Mouse (Mus musculus) CH12.LX (cell line): Measurements from ENCODE around the gene Sp7. TPM values are rescaled to one million over a fixed set of nuclear protein-coding genes. Genes with fewer than 3 reads are reported as not detected.

ENCODE experiments used
- DNase-seq: peaks from one replicate; pipeline ENCODE4 v3.0.0-alpha.2; 2013; ENCODE audit errors: extremely low read depth
- H3K27ac ChIP-seq: 2 replicates; pipeline ENCODE4 v1.5.1; 2012; ENCODE audit warnings: low read depth, mild to moderate bottlenecking, control low read depth, moderate library complexity; ENCODE audit not compliant: insufficient read depth
- H3K27me3 ChIP-seq: replicated peaks from 2 replicates; pipeline ENCODE3; 2012; ENCODE audit warnings: inconsistent platforms
- H3K36me3 ChIP-seq, 2 experiments: replicated peaks in 1 of 2; 2 replicates each; pipeline versions ENCODE3 to v1.6.1; 2012; ENCODE audit warnings: inconsistent platforms in 1 of 2, low read length in 1 of 2, mild to moderate bottlenecking in 1 of 2, mixed read lengths in 1 of 2, moderate library complexity in 1 of 2; ENCODE audit not compliant: control insufficient read depth in 1 of 2, insufficient read depth in 1 of 2
- H3K4me1 ChIP-seq, 2 experiments: 2 replicates each; pipeline ENCODE4 v1.6.1; 2012; ENCODE audit warnings: inconsistent platforms in 1 of 2, moderate library complexity in 1 of 2; ENCODE audit not compliant: insufficient read depth in 2 of 2, control insufficient read depth in 1 of 2
- H3K4me2 ChIP-seq: 2 replicates; pipeline ENCODE4 v1.6.1; 2012; ENCODE audit warnings: low read depth, mild to moderate bottlenecking, control low read depth; ENCODE audit not compliant: poor library complexity, insufficient read depth, severe bottlenecking
- H3K4me3 ChIP-seq, 3 experiments: fragments of 150-350 bp in 1 of 3; sonication (generic) in 1 of 3; replicated peaks in 1 of 3; 2 replicates each; pipeline versions ENCODE3 to v1.5.1; 2011 to 2012; ENCODE audit warnings: low read depth in 2 of 3, low read length in 2 of 3, mild to moderate bottlenecking in 2 of 3, moderate library complexity in 2 of 3, control low read depth in 1 of 3, improper control_type of control experiment in 1 of 3, inconsistent platforms in 1 of 3, mixed read lengths in 1 of 3; ENCODE audit not compliant: poor library complexity in 1 of 3
- H3K79me2 ChIP-seq: replicated peaks from 2 replicates; pipeline ENCODE4 v1.6.1; 2012; ENCODE audit warnings: mild to moderate bottlenecking, moderate library complexity; ENCODE audit not compliant: control insufficient read depth, poor library complexity, insufficient read depth, severe bottlenecking; ENCODE audit errors: extremely low read depth
- H3K9ac ChIP-seq: 2 replicates; pipeline ENCODE4 v1.6.1; 2012; ENCODE audit warnings: low read depth, mild to moderate bottlenecking, control low read depth, moderate library complexity; ENCODE audit not compliant: insufficient read depth
- H3K9me3 ChIP-seq: replicated peaks from 2 replicates; pipeline ENCODE3; 2012; ENCODE audit warnings: low read length, inconsistent platforms, mixed read lengths
- BHLHE40 ChIP-seq: IDR thresholded peaks from 2 replicates; pipeline ENCODE4 v1.6.1; 2011; ENCODE audit warnings: mild to moderate bottlenecking, low read depth, low read length, improper control_type of control experiment
- CHD1 ChIP-seq: IDR thresholded peaks from 2 replicates; pipeline ENCODE4 v1.6.1; 2012; ENCODE audit warnings: low read depth, low read length, improper control_type of control experiment, inconsistent platforms
- CHD2 ChIP-seq: IDR thresholded peaks from 2 replicates; pipeline ENCODE4 v1.6.1; 2011; ENCODE audit warnings: low read length, improper control_type of control experiment
- CTCF ChIP-seq, 2 experiments: IDR thresholded peaks in 1 of 2; conservative IDR thresholded peaks in 1 of 2; 2 replicates each; pipeline ENCODE4 v1.5.1; 2011 to 2012; ENCODE audit warnings: low read depth in 2 of 2, low read length in 2 of 2, improper control_type of control experiment in 1 of 2, inconsistent platforms in 1 of 2, mild to moderate bottlenecking in 1 of 2, moderate library complexity in 1 of 2
- ELF1 ChIP-seq: IDR thresholded peaks from 2 replicates; pipeline ENCODE4 v1.6.1; 2014; ENCODE audit warnings: low read depth, mild to moderate bottlenecking, inconsistent platforms, low read length, improper control_type of control experiment
- EP300 ChIP-seq: IDR thresholded peaks from 2 replicates; pipeline ENCODE4 v1.6.1; 2011; ENCODE audit warnings: low read length, improper control_type of control experiment
- ETS1 ChIP-seq: conservative IDR thresholded peaks from 2 replicates; pipeline ENCODE4 v1.6.1; 2012; ENCODE audit warnings: low read depth, mild to moderate bottlenecking, inconsistent platforms, low read length, improper control_type of control experiment, moderate library complexity
- GABPA ChIP-seq: IDR thresholded peaks from 2 replicates; pipeline ENCODE4 v1.6.1; 2012; ENCODE audit warnings: low read depth, low read length, improper control_type of control experiment, inconsistent platforms; ENCODE audit not compliant: insufficient replicate concordance
- HCFC1 ChIP-seq: IDR thresholded peaks from 2 replicates; pipeline ENCODE4 v1.6.1; 2012; ENCODE audit warnings: low read depth, mild to moderate bottlenecking, inconsistent platforms, low read length, improper control_type of control experiment
- JUN ChIP-seq: IDR thresholded peaks from 2 replicates; pipeline ENCODE4 v1.6.1; 2011; ENCODE audit warnings: low read depth, mild to moderate bottlenecking, low read length, improper control_type of control experiment, moderate library complexity; ENCODE audit not compliant: insufficient read depth
- JUND ChIP-seq: conservative IDR thresholded peaks from 2 replicates; pipeline ENCODE4 v1.6.1; 2011; ENCODE audit warnings: low read depth, low read length, improper control_type of control experiment
- KAT2A ChIP-seq: IDR thresholded peaks from 2 replicates; pipeline ENCODE4 v1.6.1; 2012; ENCODE audit warnings: low read length, improper control_type of control experiment, inconsistent platforms; ENCODE audit not compliant: insufficient replicate concordance
- MAFK ChIP-seq: IDR thresholded peaks from 2 replicates; pipeline ENCODE4 v1.6.1; 2011; ENCODE audit warnings: low read length, improper control_type of control experiment; ENCODE audit not compliant: insufficient replicate concordance
- MAX ChIP-seq: IDR thresholded peaks from 2 replicates; pipeline ENCODE4 v1.6.1; 2011; ENCODE audit warnings: low read length, improper control_type of control experiment
- MAZ ChIP-seq: IDR thresholded peaks from 2 replicates; pipeline ENCODE4 v1.6.1; 2012; ENCODE audit warnings: low read depth, mild to moderate bottlenecking, inconsistent platforms, low read length, improper control_type of control experiment, moderate library complexity
- MEF2A ChIP-seq: IDR thresholded peaks from 2 replicates; pipeline ENCODE4 v1.6.1; 2014; ENCODE audit warnings: low read depth, mild to moderate bottlenecking, inconsistent platforms, low read length, improper control_type of control experiment, borderline replicate concordance
- MYC ChIP-seq: IDR thresholded peaks from 2 replicates; pipeline ENCODE4 v1.6.1; 2011; ENCODE audit warnings: low read depth, mild to moderate bottlenecking, improper control_type of control experiment, low read length
- NELFE ChIP-seq: IDR thresholded peaks from 2 replicates; pipeline ENCODE4 v1.6.1; 2011; ENCODE audit warnings: low read depth, low read length, improper control_type of control experiment
- NRF1 ChIP-seq: IDR thresholded peaks from 2 replicates; pipeline ENCODE4 v1.6.1; 2014; ENCODE audit warnings: low read depth, mild to moderate bottlenecking, inconsistent platforms, low read length, improper control_type of control experiment, moderate library complexity
- PAX5 ChIP-seq: IDR thresholded peaks from 2 replicates; pipeline ENCODE4 v1.6.1; 2012; ENCODE audit warnings: low read length, inconsistent platforms, mixed read lengths
- POLR2A ChIP-seq: IDR thresholded peaks from 2 replicates; pipeline ENCODE4 v1.6.1; 2011; ENCODE audit warnings: low read depth, mild to moderate bottlenecking, improper control_type of control experiment, low read length
- POLR2AphosphoS2 ChIP-seq: IDR thresholded peaks from 2 replicates; pipeline ENCODE4 v1.6.1; 2011; ENCODE audit warnings: low read depth, low read length, improper control_type of control experiment
- RAD21 ChIP-seq: IDR thresholded peaks from 2 replicates; pipeline ENCODE4 v1.6.1; 2011; ENCODE audit warnings: low read depth, mild to moderate bottlenecking, low read length, improper control_type of control experiment, moderate library complexity
- RCOR1 ChIP-seq: conservative IDR thresholded peaks from 2 replicates; pipeline ENCODE4 v1.6.1; 2012; ENCODE audit warnings: low read depth, mild to moderate bottlenecking, inconsistent platforms, low read length, improper control_type of control experiment
- SMC3 ChIP-seq: IDR thresholded peaks from 2 replicates; pipeline ENCODE4 v1.6.1; 2011; ENCODE audit warnings: low read depth, low read length, improper control_type of control experiment
- UBTF ChIP-seq: IDR thresholded peaks from 2 replicates; pipeline ENCODE4 v1.6.1; 2012; ENCODE audit warnings: low read depth, mild to moderate bottlenecking, inconsistent platforms, low read length, improper control_type of control experiment, moderate library complexity
- USF1 ChIP-seq: IDR thresholded peaks from 2 replicates; pipeline ENCODE4 v1.6.1; 2014; ENCODE audit warnings: low read depth, mild to moderate bottlenecking, inconsistent platforms, low read length, improper control_type of control experiment
- USF2 ChIP-seq: conservative IDR thresholded peaks from 2 replicates; pipeline ENCODE4 v1.6.1; 2011; ENCODE audit warnings: low read depth, low read length, improper control_type of control experiment
- ZC3H11A ChIP-seq: IDR thresholded peaks from 2 replicates; pipeline ENCODE4 v1.6.1; 2012; ENCODE audit warnings: low read depth, mild to moderate bottlenecking, inconsistent platforms, low read length, improper control_type of control experiment
- ZKSCAN1 ChIP-seq: IDR thresholded peaks from 2 replicates; pipeline ENCODE4 v1.6.1; 2012; ENCODE audit warnings: low read depth, inconsistent platforms, low read length, improper control_type of control experiment, borderline replicate concordance
- ZMIZ1 ChIP-seq: IDR thresholded peaks from 2 replicates; pipeline ENCODE4 v1.6.1; 2012; ENCODE audit warnings: low read depth, mild to moderate bottlenecking, inconsistent platforms, low read length, improper control_type of control experiment
- ZNF384 ChIP-seq: IDR thresholded peaks from 2 replicates; pipeline ENCODE4 v1.6.1; 2012; ENCODE audit warnings: low read depth, low read length, improper control_type of control experiment, inconsistent platforms
- dilution Hi-C: fragments of 300-500 bp; cut with MboI; formaldehyde crosslinking; loops from 2 replicates; pipeline ENCODE4 v1.14.3; 2020; ENCODE audit warnings: low sequenced_read_pairs; ENCODE audit not compliant: extremely low pct_unique_long_range_greater_than_20kb, extremely low pct_ligation_motif_present
- in situ Hi-C: fragments of 300-500 bp; cut with MboI; formaldehyde crosslinking; loops from 3 replicates; pipeline ENCODE4 v1.14.3; 2019; ENCODE audit warnings: low sequenced_read_pairs, low pct_ligation_motif_present, low pct_unique_long_range_greater_than_20kb, mixed read lengths
- polyA plus RNA-seq: library from polyadenylated mRNA; unstranded; fragments of >175 nt; gene quantifications from 2 replicates; pipeline ENCODE4 v1.2.1, GENCODE M21; 2012; ENCODE audit warnings: low read depth; ENCODE audit not compliant: insufficient read length
- total RNA-seq, 2 experiments: library from RNA; depleted of rRNA; stranded (reverse); fragments of 300-350 nt in 1 of 2; fragments of >200 nt in 1 of 2; gene quantifications; 2 replicates each; pipeline ENCODE4 v1.2.3; 2012 to 2014

The Sp7 gene
- total and polyA plus RNA-seq, 3 experiments, result not detected

GRCm38 (mm10) chr15:102377810-102378262 is 10.9 kb upstream of the Sp7 start:
- no peak overlapping the region for H3K27ac ChIP-seq
- peaks cover 0 to 17% of the 10 kb centered on the region in 2 experiments; a peak in 3 of 4 replicates for H3K4me1 ChIP-seq
- in situ Hi-C loops, result no loop called here
- dilution Hi-C loops, result no loop called here
- no peak overlapping the region for H3K4me2 ChIP-seq
- H3K4me3 ChIP-seq, result no peak overlapping the region
- H3K9me3 ChIP-seq, result no peaks in the 10 kb centered on the region
- no peak for DNase-seq
- H3K36me3 ChIP-seq, result no peaks in the 10 kb centered on the region
- TF ChIP-seq CTCF (conservative IDR thresholded peaks at IDR 0.05 in 1 of 2, IDR thresholded peaks at IDR 0.05 in 1 of 2; ENCODE audit: low read depth in 2 of 2, low read length in 2 of 2) (no peak), PAX5 (no peak), MAZ (no peak), CHD1 (no peak), BHLHE40 (no peak), KAT2A (no peak), USF1 (no peak), ZMIZ1 (no peak), ZNF384 (no peak), ELF1 (no peak), NRF1 (no peak), MAX (no peak), MAFK (no peak), MYC (no peak), ZKSCAN1 (no peak)
- no peak overlapping the region for H3K9ac ChIP-seq
- peaks cover 39% of the 10 kb centered on the region for H3K27me3 ChIP-seq
- H3K79me2 ChIP-seq, result no peaks in the 10 kb centered on the region

- dilution Hi-C loops (no loop called here), in situ Hi-C loops (no loop called here)
- Histone ChIP-seq H3K27me3 (peaks cover 41% of the 10 kb centered on the region), H3K79me2 (no peaks in the 10 kb centered on the region), H3K27ac (no peak overlapping the region), H3K4me1 (peaks cover 0 to 17% of the 10 kb centered on the region in 2 experiments; a peak in 3 of 4 replicates), H3K9ac (peak overlapping the region; percentile 53), H3K36me3 (no peaks in the 10 kb centered on the region), H3K4me3 (peak overlapping the region; percentile 53 to 70 (median 59)), H3K4me2 (peak overlapping the region; percentile 80), H3K9me3 (no peaks in the 10 kb centered on the region)
- peak; percentile 91 for DNase-seq
- TF ChIP-seq USF2 (no peak), EP300 (no peak), BHLHE40 (peak; percentile 59), ETS1 (peak; percentile 41), ELF1 (no peak), ZNF384 (no peak), NRF1 (no peak), CHD1 (no peak), JUN (no peak), SMC3 (peak; percentile 85), HCFC1 (peak; percentile 28; the same call in 1 of the 2 replicates), CHD2 (peak; percentile 96), MAZ (no peak), RCOR1 (no peak), POLR2A (no peak), POLR2AphosphoS2 (no peak), MYC (no peak), ZC3H11A (no peak; the same call in 1 of the 2 replicates), JUND (no peak), CTCF (conservative IDR thresholded peaks at IDR 0.05 in 1 of 2, IDR thresholded peaks at IDR 0.05 in 1 of 2; ENCODE audit: low read depth in 2 of 2, low read length in 2 of 2) (peak; percentile 42 to 97), MAX (no peak), UBTF (no peak), MEF2A (peak; percentile 61; the same call in 1 of the 2 replicates), RAD21 (peak; percentile 90), NELFE (no peak; the same call in 1 of the 2 replicates), ZKSCAN1 (no peak), GABPA (no peak)
Observed at GRCm38 (mm10) chr15:102377163-102377543, 10.2 kb upstream of the Sp7 start.
